Mouse (Mus musculus): ENCODE data around the gene Grb7. TPM values are rescaled to one million over a fixed set of nuclear protein-coding genes. Genes with fewer than 3 reads are reported as not detected.

The Grb7 gene
- polyA plus RNA-seq, 1 experiment from 2014 or later, result 2.9 TPM

DNA sequence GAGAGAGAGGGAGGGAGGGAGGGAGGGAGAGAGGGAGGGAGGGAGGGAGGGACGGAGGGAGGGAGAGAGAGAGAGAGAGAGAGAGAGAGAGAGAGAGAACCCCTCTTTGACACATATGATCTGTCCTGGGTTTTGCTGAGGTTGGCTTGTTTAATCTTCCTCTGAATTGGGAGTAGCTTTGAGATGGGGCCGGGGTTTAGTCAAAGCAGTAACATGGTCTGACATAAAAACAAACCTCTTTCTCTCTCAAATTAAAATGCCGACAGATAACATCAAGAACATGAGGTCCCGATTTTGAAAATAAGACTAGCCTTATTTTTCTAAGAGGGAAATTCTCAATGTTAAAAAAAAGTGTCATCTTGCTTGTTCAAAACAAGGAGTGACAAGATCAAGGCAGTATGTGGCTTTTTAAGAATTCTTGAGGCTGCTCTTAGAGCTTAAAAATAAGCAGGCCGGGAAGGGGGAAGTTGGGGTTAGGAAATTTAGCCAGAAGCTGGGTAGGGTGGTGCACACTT is 41.4 kb downstream of the Grb7 start:
- no peaks in the 10 kb centered on the region for H3K36me3 ChIP-seq
- no peak overlapping the region for H3K4me2 ChIP-seq
- H3K4me3 ChIP-seq, result no peak overlapping the region
- no peak for ATAC-seq (ENCODE audit: extremely low read depth, insufficient number of reproducible peaks, low FRiP score, low TSS enrichment)
- WGBS, result 70% methylated on average over 4 of the region's 5 CpGs
- H3K27me3 ChIP-seq (replicated peaks), result 0 out of 2 replicates have a peak, but pooled peaks cover 6% of the 10 kb centered on the region
- no peak overlapping the region for H3K9ac ChIP-seq
- no peaks in the 10 kb centered on the region for H3K9me3 ChIP-seq
- H3K4me1 ChIP-seq, result no peaks in the 10 kb centered on the region
- H3K27ac ChIP-seq (replicated peaks), result no peak overlapping the region

DNA sequence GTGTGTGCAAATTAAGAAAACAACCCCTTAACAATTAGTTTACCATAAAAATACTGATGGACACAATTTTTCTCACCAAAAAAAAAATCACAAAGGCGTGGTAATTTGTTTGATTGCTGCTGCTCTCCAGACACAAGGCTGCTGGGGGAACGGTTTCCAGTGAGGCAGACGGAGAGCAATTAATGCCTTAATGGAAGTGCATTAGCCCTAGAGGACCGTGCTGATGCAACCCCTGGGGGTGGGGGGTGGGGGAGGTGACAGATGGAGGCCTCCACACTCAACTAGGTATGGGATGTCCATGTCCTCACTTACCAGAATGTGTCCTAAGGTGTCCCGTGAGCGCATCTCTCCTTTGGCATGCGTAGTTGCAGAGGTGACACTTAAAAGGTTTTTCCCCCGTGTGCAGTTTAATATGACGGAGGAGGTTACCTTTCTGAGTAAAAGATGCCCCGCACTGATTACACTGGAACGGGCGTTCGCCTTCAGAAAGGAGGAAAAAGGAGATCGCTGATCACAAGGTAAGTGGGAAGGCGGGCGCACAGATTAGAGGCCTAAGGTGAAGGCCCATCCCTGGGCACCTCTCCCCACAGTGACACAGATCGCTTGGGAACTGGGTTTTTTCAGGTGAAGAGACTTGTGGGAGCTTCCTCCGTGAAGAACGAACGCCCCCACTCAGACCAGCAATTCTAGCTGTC is 42.5 kb downstream of the Grb7 start:
- H3K27me3 ChIP-seq (replicated peaks), result 0 out of 2 replicates have a peak, but pooled peaks cover 4% of the 10 kb centered on the region
- H3K27ac ChIP-seq (replicated peaks), result no peak overlapping the region
- WGBS, result 70% methylated on average over 20 of the region's 20 CpGs
- no peaks in the 10 kb centered on the region for H3K36me3 ChIP-seq
- ATAC-seq (ENCODE audit: extremely low read depth, insufficient number of reproducible peaks, low FRiP score, low TSS enrichment), result no peak
- no peaks in the 10 kb centered on the region for H3K4me1 ChIP-seq
- no peak overlapping the region for H3K4me3 ChIP-seq
- H3K9me3 ChIP-seq, result no peaks in the 10 kb centered on the region
- H3K9ac ChIP-seq, result no peak overlapping the region
- H3K4me2 ChIP-seq, result no peak overlapping the region

DNA sequence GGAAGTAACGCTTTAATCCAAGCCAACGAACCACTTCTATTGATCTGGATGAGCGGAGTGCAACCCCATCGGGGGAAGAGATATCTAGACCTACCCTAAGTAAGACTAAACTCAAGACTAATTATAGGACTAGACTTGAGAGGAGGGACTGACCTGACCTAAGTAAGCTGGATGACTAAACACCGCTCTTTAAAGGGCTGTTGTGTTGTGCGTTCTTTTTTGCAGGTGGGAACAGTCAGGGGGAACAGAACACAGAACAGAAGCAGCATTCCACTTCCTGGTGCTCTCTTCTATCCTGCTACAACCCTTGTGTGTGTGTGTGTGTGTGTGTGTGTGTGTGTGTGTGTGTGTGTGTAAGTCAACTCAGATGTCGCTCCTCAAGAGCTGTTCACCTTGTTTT is 45.4 kb downstream of the Grb7 start:
- Histone ChIP-seq H3K9me3 (no peaks in the 10 kb centered on the region), H3K4me3 (no peak overlapping the region), H3K9ac (no peak overlapping the region), H3K27me3 (replicated peaks) (peaks cover 2% of the 10 kb centered on the region; the same call in 1 of the 2 replicates), H3K27ac (replicated peaks) (no peak overlapping the region), H3K4me1 (no peaks in the 10 kb centered on the region), H3K4me2 (no peak overlapping the region), H3K36me3 (no peaks in the 10 kb centered on the region)
- ATAC-seq (ENCODE audit: extremely low read depth, insufficient number of reproducible peaks, low FRiP score, low TSS enrichment), result no peak
- WGBS, result 53% methylated on average over 7 of the region's 7 CpGs

DNA sequence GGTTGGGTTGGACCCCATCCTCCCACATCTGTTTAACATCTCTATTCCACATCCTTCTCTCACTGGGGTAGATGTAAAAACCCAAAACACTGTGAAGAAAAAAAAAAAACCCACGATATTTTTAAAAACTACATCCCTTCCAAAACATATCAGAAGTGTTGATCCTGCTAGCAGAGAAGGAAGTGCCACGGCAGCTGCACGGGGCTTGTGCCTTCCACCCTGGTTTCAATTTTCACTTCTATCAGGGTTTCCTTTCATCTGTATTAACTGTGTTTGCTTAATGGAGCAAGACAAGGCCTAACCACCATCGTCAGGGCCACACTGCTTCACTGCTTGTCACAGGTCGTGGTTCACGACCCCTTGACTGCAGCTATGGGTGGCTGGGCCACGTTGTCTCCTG is 46.8 kb downstream of the Grb7 start:
- Histone ChIP-seq H3K4me2 (no peak overlapping the region), H3K36me3 (no peaks in the 10 kb centered on the region), H3K9me3 (no peaks in the 10 kb centered on the region), H3K27me3 (replicated peaks) (peaks cover 2% of the 10 kb centered on the region; the same call in 1 of the 2 replicates), H3K27ac (replicated peaks) (no peak overlapping the region), H3K4me1 (peaks cover 4% of the 10 kb centered on the region; the same call in 1 of the 2 replicates), H3K9ac (no peak overlapping the region), H3K4me3 (no peak overlapping the region)
- no peak for ATAC-seq (ENCODE audit: extremely low read depth, insufficient number of reproducible peaks, low FRiP score, low TSS enrichment)
- WGBS, result 30% methylated on average over 7 of the region's 7 CpGs

DNA sequence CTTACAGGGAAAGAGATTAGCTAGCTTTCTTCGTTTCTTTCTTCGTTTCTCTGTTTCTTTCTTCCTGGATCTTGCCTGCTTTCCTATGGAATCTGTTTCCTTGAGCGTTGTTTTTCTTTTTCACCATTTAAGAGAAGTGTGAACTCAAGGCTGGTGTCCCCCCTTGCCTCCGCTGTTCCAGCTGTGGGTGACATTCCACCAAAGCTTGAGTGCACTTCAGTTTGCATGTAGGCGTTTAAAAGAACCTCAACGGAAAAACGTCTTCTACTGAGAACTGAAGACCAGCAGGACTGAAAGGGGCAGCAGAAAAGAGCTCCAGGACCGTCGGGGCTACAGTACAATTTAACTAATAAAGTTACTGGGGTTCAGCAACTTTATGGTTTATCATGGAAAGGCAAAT is 47.2 kb downstream of the Grb7 start:
- peaks cover 4% of the 10 kb centered on the region; the same call in 1 of the 2 replicates for H3K4me1 ChIP-seq
- no peaks in the 10 kb centered on the region for H3K36me3 ChIP-seq
- H3K27me3 ChIP-seq (replicated peaks), result peaks cover 2% of the 10 kb centered on the region; the same call in 1 of the 2 replicates
- no peak overlapping the region for H3K4me3 ChIP-seq
- no peak overlapping the region for H3K27ac ChIP-seq (replicated peaks)
- no peak overlapping the region for H3K9ac ChIP-seq
- H3K4me2 ChIP-seq, result no peak overlapping the region
- no peaks in the 10 kb centered on the region for H3K9me3 ChIP-seq
- no peak for ATAC-seq (ENCODE audit: extremely low read depth, insufficient number of reproducible peaks, low FRiP score, low TSS enrichment)
- 57% methylated on average over 9 of the region's 9 CpGs for WGBS

DNA sequence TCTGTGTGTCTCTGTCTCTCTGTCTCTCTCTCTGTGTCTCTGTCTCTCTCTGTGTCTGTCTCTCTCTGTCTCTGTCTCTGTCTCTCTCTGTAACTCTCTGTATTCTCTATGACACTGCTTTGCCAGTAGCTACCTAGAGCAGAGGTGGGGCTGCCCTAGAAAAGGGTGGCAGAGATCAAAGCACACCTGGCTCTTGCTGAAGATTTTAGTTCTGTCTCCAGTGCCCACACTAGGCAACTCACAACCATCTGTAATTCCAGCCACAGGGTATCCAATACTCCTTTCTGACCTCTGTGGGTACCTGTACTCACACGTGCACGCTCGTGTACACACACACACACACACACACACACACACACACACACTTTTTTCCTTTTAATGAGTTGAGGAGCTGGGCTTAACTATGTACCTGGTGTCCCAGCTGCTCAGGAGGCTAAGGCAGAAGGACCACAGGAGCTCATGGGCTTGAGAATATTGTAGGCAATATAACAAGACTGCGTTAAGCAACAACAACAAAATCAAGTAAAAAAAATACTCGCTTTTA is 49.1 kb downstream of the Grb7 start:
- WGBS, result 83% methylated on average over 5 of the region's 5 CpGs
- Histone ChIP-seq H3K9me3 (no peaks in the 10 kb centered on the region), H3K4me3 (no peak overlapping the region), H3K27me3 (replicated peaks) (peaks cover 2% of the 10 kb centered on the region; the same call in 1 of the 2 replicates), H3K27ac (replicated peaks) (no peak overlapping the region), H3K4me2 (no peak overlapping the region), H3K4me1 (peaks cover 4% of the 10 kb centered on the region; the same call in 1 of the 2 replicates), H3K9ac (no peak overlapping the region), H3K36me3 (no peaks in the 10 kb centered on the region)
- ATAC-seq (ENCODE audit: extremely low read depth, insufficient number of reproducible peaks, low FRiP score, low TSS enrichment), result no peak

DNA sequence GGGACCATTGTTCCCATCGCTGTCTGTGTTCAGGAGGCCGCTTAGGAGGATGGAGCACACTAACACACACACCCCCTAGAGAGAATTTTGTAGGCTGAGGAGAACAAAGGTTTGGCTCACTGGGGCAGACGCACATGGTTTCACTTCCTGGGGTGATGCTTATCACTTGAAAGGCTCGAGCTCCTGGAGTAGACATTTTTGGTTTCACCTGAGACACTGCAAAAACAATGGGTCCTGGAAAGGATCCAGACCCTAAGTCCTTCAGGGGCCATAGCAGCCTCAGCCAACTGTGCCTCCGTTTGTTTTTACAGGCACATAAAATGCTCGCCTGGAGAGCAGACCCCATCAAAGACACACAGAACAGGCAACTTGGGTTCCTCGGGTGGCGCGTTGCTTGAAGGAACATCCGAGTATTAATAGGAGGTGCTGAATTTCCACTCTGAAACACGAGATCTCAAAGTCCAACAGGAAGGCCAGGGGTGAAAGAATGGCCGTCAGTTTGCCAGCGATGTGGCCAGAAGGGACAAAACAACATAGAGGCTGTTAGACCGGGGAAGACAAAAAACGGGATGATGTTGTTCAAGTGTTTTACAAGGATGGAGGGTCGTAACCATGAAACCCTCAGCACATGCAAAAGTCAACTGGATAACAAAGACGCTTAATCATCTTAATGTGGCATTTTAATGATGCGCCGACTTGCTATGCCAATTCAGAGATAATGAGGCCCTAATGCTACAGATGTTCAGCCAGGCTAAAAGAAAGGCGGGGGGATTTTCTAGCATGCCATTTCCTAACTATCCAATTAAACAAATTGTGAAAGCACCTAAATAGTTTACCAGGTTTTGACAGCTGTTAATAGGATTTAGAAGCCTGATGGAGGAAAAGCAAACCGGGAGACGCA is 51.4 kb downstream of the Grb7 start:
- Histone ChIP-seq H3K9me3 (no peaks in the 10 kb centered on the region), H3K27ac (replicated peaks) (no peak overlapping the region), H3K4me3 (no peak overlapping the region), H3K9ac (no peak overlapping the region), H3K27me3 (replicated peaks) (peaks cover 6% of the 10 kb centered on the region; the same call in 1 of the 2 replicates), H3K36me3 (no peaks in the 10 kb centered on the region), H3K4me2 (no peak overlapping the region), H3K4me1 (peaks cover 4% of the 10 kb centered on the region; the same call in 1 of the 2 replicates)
- WGBS, result 52% methylated on average over 22 of the region's 22 CpGs
- no peak for ATAC-seq (ENCODE audit: extremely low read depth, insufficient number of reproducible peaks, low FRiP score, low TSS enrichment)

DNA sequence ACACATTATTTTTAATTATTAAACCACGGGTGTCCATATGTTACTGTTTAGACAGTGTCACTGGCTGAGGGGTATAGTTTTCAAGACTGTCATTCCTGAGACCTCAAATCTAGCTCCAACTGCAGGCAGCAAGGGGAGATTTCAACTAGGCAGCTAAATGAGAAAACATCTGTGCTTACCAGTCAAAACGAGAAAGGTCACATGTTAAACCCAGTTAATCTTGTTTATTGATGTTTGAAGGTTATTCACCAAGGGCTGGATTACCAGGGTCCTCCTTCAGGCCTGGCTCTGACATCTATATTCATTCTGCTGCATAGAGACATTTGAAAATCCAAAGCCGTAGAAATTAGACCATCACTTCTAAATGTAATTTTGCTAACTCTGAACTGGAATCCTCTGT is 58.7 kb downstream of the Grb7 start:
- WGBS, result 66% methylated on average over 3 of the region's 3 CpGs

More for the DNA sequence above, 58.7 kb downstream of the Grb7 start:
- Histone ChIP-seq H3K4me1 (peaks cover 10% of the 10 kb centered on the region), H3K4me2 (no peak overlapping the region), H3K27me3 (replicated peaks) (0 out of 2 replicates have a peak, but pooled peaks cover 7% of the 10 kb centered on the region), H3K27ac (replicated peaks) (no peak overlapping the region), H3K4me3 (no peak overlapping the region), H3K36me3 (no peaks in the 10 kb centered on the region), H3K9ac (no peak overlapping the region), H3K9me3 (no peaks in the 10 kb centered on the region)
- no peak for ATAC-seq (ENCODE audit: extremely low read depth, insufficient number of reproducible peaks, low FRiP score, low TSS enrichment)

Other genes with a start within 250 kb of the Grb7 start
- 5.8 and 6.3 TPM in 2 replicates for gene Cdk12, start 243.3 kb upstream of the Grb7 start, polyA plus RNA-seq (2015; fragmentation: Nextera tagmentation; extraction: Ambion mirVana)
- gene Neurod2, start 116.7 kb upstream of the Grb7 start, polyA plus RNA-seq (2015; fragmentation: Nextera tagmentation; extraction: Ambion mirVana), result 0.04 TPM in 1 of 2 replicates, not detected in the other
- gene Ppp1r1b, start 98.0 kb upstream of the Grb7 start, polyA plus RNA-seq (2015; fragmentation: Nextera tagmentation; extraction: Ambion mirVana), result 40.5 and 51.7 TPM in 2 replicates
- 37.2 and 43.4 TPM in 2 replicates for gene Stard3, start 88.0 kb upstream of the Grb7 start, polyA plus RNA-seq (2015; fragmentation: Nextera tagmentation; extraction: Ambion mirVana)
- 159 and 184 TPM in 2 replicates for gene Tcap, start 62.6 kb upstream of the Grb7 start, polyA plus RNA-seq (2015; fragmentation: Nextera tagmentation; extraction: Ambion mirVana)
- gene Pnmt, start 59.9 kb upstream of the Grb7 start, polyA plus RNA-seq (2015; fragmentation: Nextera tagmentation; extraction: Ambion mirVana), result 1.3 and 1.5 TPM in 2 replicates
- 19.0 and 19.1 TPM in 2 replicates for gene Pgap3, start 45.9 kb upstream of the Grb7 start, polyA plus RNA-seq (2015; fragmentation: Nextera tagmentation; extraction: Ambion mirVana)
- gene Erbb2, start 33.9 kb upstream of the Grb7 start, polyA plus RNA-seq (2015; fragmentation: Nextera tagmentation; extraction: Ambion mirVana), result 48.1 and 49.0 TPM in 2 replicates
- 93.8 and 113 TPM in 2 replicates for gene Mien1, start 7.4 kb upstream of the Grb7 start, polyA plus RNA-seq (2015; fragmentation: Nextera tagmentation; extraction: Ambion mirVana)
- 0.13 TPM in 1 of 2 replicates, not detected in the other for gene Ikzf3, start 99.6 kb downstream of the Grb7 start, polyA plus RNA-seq (2015; fragmentation: Nextera tagmentation; extraction: Ambion mirVana)
- gene Zpbp2, start 104.7 kb downstream of the Grb7 start, polyA plus RNA-seq (2015; fragmentation: Nextera tagmentation; extraction: Ambion mirVana), result 0.15 and 0.34 TPM in 2 replicates
- gene Ormdl3, start 141.0 kb downstream of the Grb7 start, polyA plus RNA-seq (2015; fragmentation: Nextera tagmentation; extraction: Ambion mirVana), result 63.4 and 76.8 TPM in 2 replicates
- gene Lrrc3c, start 151.9 kb downstream of the Grb7 start, polyA plus RNA-seq (2015; fragmentation: Nextera tagmentation; extraction: Ambion mirVana), result not detected in 2 replicates
- gene Gm12355, start 179.3 kb downstream of the Grb7 start, polyA plus RNA-seq (2015; fragmentation: Nextera tagmentation; extraction: Ambion mirVana), result 0.28 and 0.55 TPM in 2 replicates
- not detected in 2 replicates for gene Gsdma3, start 180.0 kb downstream of the Grb7 start, polyA plus RNA-seq (2015; fragmentation: Nextera tagmentation; extraction: Ambion mirVana)
- gene Gsdma2, start 200.4 kb downstream of the Grb7 start, polyA plus RNA-seq (2015; fragmentation: Nextera tagmentation; extraction: Ambion mirVana), result not detected in 2 replicates
- 0.12 TPM in 1 of 2 replicates, not detected in the other for gene Gsdma, start 218.0 kb downstream of the Grb7 start, polyA plus RNA-seq (2015; fragmentation: Nextera tagmentation; extraction: Ambion mirVana)
- 165 and 167 TPM in 2 replicates for gene Psmd3, start 236.2 kb downstream of the Grb7 start, polyA plus RNA-seq (2015; fragmentation: Nextera tagmentation; extraction: Ambion mirVana)